Mouse (Mus musculus) bone marrow, adult 2 months (tissue): ENCODE data around the gene Gnmt. TPM values are rescaled to one million over a fixed set of nuclear protein-coding genes. Genes with fewer than 3 reads are reported as not detected.

Source experiments
- H3K27ac ChIP-seq: fragments of 200-500 bp; 2 replicates; pipeline ENCODE4 v1.5.1; 2012; ENCODE audit warnings: low read depth, mild to moderate bottlenecking, control low read depth, inconsistent platforms, low read length; ENCODE audit not compliant: control insufficient read depth, poor library complexity, insufficient read depth
- H3K4me1 ChIP-seq: fragments of 200-500 bp; 2 replicates; pipeline ENCODE4 v1.6.1; 2011; ENCODE audit warnings: low read length; ENCODE audit not compliant: control insufficient read depth, insufficient read depth
- H3K4me3 ChIP-seq: fragments of 200-500 bp; replicated peaks from 2 replicates; pipeline ENCODE3; 2011; ENCODE audit warnings: mild to moderate bottlenecking, low read depth, low read length, control low read depth; ENCODE audit not compliant: control insufficient read depth
- CTCF ChIP-seq: fragments of 200-500 bp; IDR thresholded peaks from 2 replicates; pipeline ENCODE4 v1.5.1; 2011; ENCODE audit warnings: low read length, control low read depth; ENCODE audit not compliant: control insufficient read depth, insufficient read depth
- POLR2A ChIP-seq: fragments of 200-500 bp; IDR thresholded peaks from 2 replicates; pipeline ENCODE4 v1.6.1; 2011; ENCODE audit warnings: low read depth, mild to moderate bottlenecking, control low read depth, low read length, borderline replicate concordance; ENCODE audit not compliant: control insufficient read depth
- WGBS: fragments of 180-500 bp; shearing (Covaris S2); methylation state at CpG from one replicate; pipeline ENCODE4 v1.1.7; 2018; 5-methylcytosine and 5-hydroxymethylcytosine counted together
- polyA plus RNA-seq: library from polyadenylated mRNA; stranded (reverse); fragments of >200 nt; gene quantifications from 2 replicates; pipeline ENCODE4 v1.2.4, GENCODE M21; 2011; ENCODE audit warnings: low replicate concordance; ENCODE audit not compliant: missing spikeins, insufficient read depth, insufficient read length

Gene Gnmt
- polyA plus RNA-seq, 1 experiment = 2.9 TPM

GRCm38 (mm10) chr17:46678416-46678815 lies 50.6 kb downstream of the Gnmt start, which contains the start of gene Mea1:
TSS of gene Mea1 (plus strand) at chr17:46678793.
- Histone ChIP-seq H3K4me3 (no peak within 1 kb of the TSS), H3K4me1 (peaks cover 6% of the 10 kb centered on the region), H3K27ac (no peak within 1 kb of the TSS)
- TF ChIP-seq CTCF = no peak
- no peak for TF ChIP-seq POLR2A
- WGBS = 84% methylated on average over 9 of the region's 9 CpGs

Other genes with a start within 250 kb of the Gnmt start
- 0.27 and 1.2 TPM in 2 replicates for gene Ttbk1, start 241.5 kb downstream of the Gnmt start, polyA plus RNA-seq
- gene Dnph1, start 232.5 kb downstream of the Gnmt start, polyA plus RNA-seq = 11.5 and 16.2 TPM in 2 replicates
- gene Cul9, start 182.8 kb downstream of the Gnmt start, polyA plus RNA-seq = 11.1 and 14.9 TPM in 2 replicates
- 14.6 and 17.4 TPM in 2 replicates for gene Srf, start 173.0 kb downstream of the Gnmt start, polyA plus RNA-seq
- 0.68 and 3.9 TPM in 2 replicates for gene Ptk7, start 99.7 kb downstream of the Gnmt start, polyA plus RNA-seq
- gene Klc4, start 83.1 kb downstream of the Gnmt start, polyA plus RNA-seq = 6.6 and 11.9 TPM in 2 replicates
- 49.3 and 50.2 TPM in 2 replicates for gene Mrpl2, start 82.9 kb downstream of the Gnmt start, polyA plus RNA-seq
- gene Cul7, start 78.8 kb downstream of the Gnmt start, polyA plus RNA-seq = 9.1 and 12.5 TPM in 2 replicates
- 10.3 and 23.3 TPM in 2 replicates for gene Rrp36, start 54.8 kb downstream of the Gnmt start, polyA plus RNA-seq
- 31.5 and 53.0 TPM in 2 replicates for gene Mea1, start 50.4 kb downstream of the Gnmt start, polyA plus RNA-seq
- gene Klhdc3, start 48.3 kb downstream of the Gnmt start, polyA plus RNA-seq = 37.6 and 41.7 TPM in 2 replicates
- 23.7 and 47.1 TPM in 2 replicates for gene Ppp2r5d, start 24.1 kb downstream of the Gnmt start, polyA plus RNA-seq
- 22.6 and 28.8 TPM in 2 replicates for gene Pex6, start 17.7 kb downstream of the Gnmt start, polyA plus RNA-seq
- 25.4 and 46.3 TPM in 2 replicates for gene Cnpy3, start 23.0 kb upstream of the Gnmt start, polyA plus RNA-seq
- gene Ptcra, start 34.5 kb upstream of the Gnmt start, polyA plus RNA-seq = 2.0 TPM in 1 of 2 replicates, not detected in the other
- 18.3 and 18.7 TPM in 2 replicates for gene 2310039H08Rik, start 43.5 kb upstream of the Gnmt start, polyA plus RNA-seq
- gene Rpl7l1, start 53.5 kb upstream of the Gnmt start, polyA plus RNA-seq = 26.9 and 45.0 TPM in 2 replicates
- gene Bicral, start 129.3 kb upstream of the Gnmt start, polyA plus RNA-seq = 3.7 and 16.0 TPM in 2 replicates
- 11.8 and 24.5 TPM in 2 replicates for gene Tbcc, start 161.5 kb upstream of the Gnmt start, polyA plus RNA-seq
- not detected in 2 replicates for gene Prph2, start 181.3 kb upstream of the Gnmt start, polyA plus RNA-seq